Mouse (Mus musculus) forebrain, embryonic 13.5 days (tissue): Measurements from ENCODE around the gene AI854703. TPM values are rescaled to one million over a fixed set of nuclear protein-coding genes. Genes with fewer than 3 reads are reported as not detected.
A peak's percentile ranks its signal among the peaks of the same experiment; 100 is the strongest.

Experiments used
- ATAC-seq: fragments of 200-750 bp; cut with Nextera tagmentation; 2 replicates; pipeline ENCODE4 v1.8.0; 2017
- H3K27ac ChIP-seq: fragments of 300-500 bp; sonication (generic); 2 replicates; pipeline ENCODE4 v1.5.1; 2015; ENCODE audit warnings: inconsistent platforms, mild to moderate bottlenecking, moderate library complexity
- H3K27me3 ChIP-seq: fragments of 300-500 bp; sonication (generic); 2 replicates; pipeline ENCODE4 v1.6.1; 2015; ENCODE audit warnings: mild to moderate bottlenecking, inconsistent platforms
- H3K36me3 ChIP-seq: fragments of 300-500 bp; sonication (generic); 2 replicates; pipeline ENCODE4 v1.6.1; 2015; ENCODE audit warnings: mild to moderate bottlenecking, inconsistent platforms; ENCODE audit not compliant: poor library complexity, severe bottlenecking
- H3K4me1 ChIP-seq: fragments of 300-500 bp; sonication (generic); 2 replicates; pipeline ENCODE4 v1.6.1; 2015; ENCODE audit warnings: inconsistent platforms
- H3K4me2 ChIP-seq: fragments of 300-500 bp; sonication (generic); 2 replicates; pipeline ENCODE4 v1.6.1; 2015; ENCODE audit warnings: inconsistent platforms, mild to moderate bottlenecking, moderate library complexity
- H3K4me3 ChIP-seq: fragments of 300-500 bp; sonication (generic); 2 replicates; pipeline ENCODE4 v1.5.1; 2015; ENCODE audit warnings: mild to moderate bottlenecking, inconsistent platforms
- H3K9ac ChIP-seq: fragments of 300-500 bp; sonication (generic); 2 replicates; pipeline ENCODE4 v1.6.1; 2015; ENCODE audit warnings: mild to moderate bottlenecking, inconsistent platforms
- H3K9me3 ChIP-seq: fragments of 300-500 bp; sonication (generic); replicated peaks from 2 replicates; pipeline ENCODE4 v1.6.1; 2016; ENCODE audit warnings: inconsistent platforms
- WGBS: fragments of 180-500 bp; shearing (Covaris S2); methylation state at CpG from one replicate; pipeline ENCODE4 v1.1.7; 2015; 5-methylcytosine and 5-hydroxymethylcytosine counted together
- polyA plus RNA-seq: library from polyadenylated mRNA; unstranded; fragments of >200 nt; fragmentation: Nextera tagmentation; extraction: Ambion mirVana; gene quantifications from 2 replicates; pipeline ENCODE4 v1.2.1, GENCODE M21; 2015

The AI854703 gene
- polyA plus RNA-seq, 1 experiment from 2014 or later = 3.1 TPM

DNA sequence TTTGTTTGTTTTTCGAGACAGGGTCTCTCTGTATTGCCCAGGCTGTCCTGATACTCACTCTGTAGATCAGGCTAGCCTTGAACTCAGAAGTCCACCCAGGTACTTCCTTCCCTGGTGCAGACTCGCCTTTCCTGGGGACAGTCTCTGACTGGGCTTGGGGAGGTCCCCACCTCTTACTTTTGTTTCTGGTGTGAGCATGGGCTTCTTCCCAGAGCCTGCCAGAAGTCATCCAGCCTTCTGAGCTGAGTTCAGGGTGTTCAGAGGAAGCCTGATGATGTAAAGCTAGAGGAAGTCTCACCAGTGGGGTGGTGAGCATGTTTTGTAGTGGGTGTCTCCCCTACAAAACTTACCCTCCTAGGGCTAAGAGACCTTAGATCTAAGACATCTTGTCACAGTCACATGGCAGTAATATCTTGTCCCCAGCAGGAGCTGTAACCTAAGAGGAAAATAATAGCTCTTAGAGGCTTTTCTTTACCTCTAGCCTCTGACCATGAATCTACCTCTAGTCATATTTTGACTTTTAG, 42.9 kb downstream of the AI854703 start:
- ATAC-seq = no peak
- no peak overlapping the region for H3K27ac ChIP-seq
- H3K27me3 ChIP-seq = no peaks in the 10 kb centered on the region
- H3K36me3 ChIP-seq = no peaks in the 10 kb centered on the region
- 65% methylated on average over 2 of the region's 2 CpGs for WGBS
- no peak overlapping the region for H3K4me3 ChIP-seq
- no peaks in the 10 kb centered on the region for H3K4me1 ChIP-seq
- no peak overlapping the region for H3K9ac ChIP-seq
- H3K9me3 ChIP-seq = no peaks in the 10 kb centered on the region
- H3K4me2 ChIP-seq = no peak overlapping the region

GRCm38 (mm10) chr6:48674291-48675058, 47.9 kb downstream of the AI854703 start:
- Histone ChIP-seq H3K36me3 (no peaks in the 10 kb centered on the region), H3K4me2 (no peak overlapping the region), H3K9me3 (no peaks in the 10 kb centered on the region), H3K4me1 (peaks cover 5% of the 10 kb centered on the region; the same call in 1 of the 2 replicates), H3K4me3 (no peak overlapping the region), H3K27ac (no peak overlapping the region), H3K27me3 (no peaks in the 10 kb centered on the region), H3K9ac (no peak overlapping the region)
- ATAC-seq = no peak
- WGBS = 94% methylated on average over 9 of the region's 9 CpGs

DNA sequence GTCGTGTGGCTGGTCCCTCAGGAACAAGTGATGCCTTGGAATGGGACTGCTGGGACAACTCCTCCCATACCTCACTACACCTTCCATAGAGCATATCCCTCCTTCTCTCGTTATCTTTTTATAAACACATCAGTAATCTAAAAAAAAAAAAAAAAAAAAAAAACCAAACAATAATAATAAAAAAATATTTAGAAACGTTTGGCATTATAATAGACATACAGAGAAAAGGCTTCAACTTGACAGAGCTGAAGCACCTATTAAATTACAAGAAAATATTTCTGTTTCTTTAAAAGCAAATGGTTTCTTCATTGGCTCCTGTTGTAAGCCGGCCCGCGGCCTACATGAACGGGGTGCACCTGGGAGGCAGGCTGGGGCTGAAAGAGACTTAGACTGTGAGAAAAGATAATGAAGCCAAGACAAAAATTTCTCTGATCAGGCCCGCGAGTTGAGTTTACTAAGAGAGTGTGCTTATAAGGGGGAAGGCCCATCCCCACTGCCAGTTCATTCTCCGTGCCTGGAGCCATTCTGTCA, 48.9 kb downstream of the AI854703 start:
- no peaks in the 10 kb centered on the region for H3K9me3 ChIP-seq
- no peak overlapping the region for H3K4me3 ChIP-seq
- WGBS = 39% methylated on average over 10 of the region's 10 CpGs
- no peaks in the 10 kb centered on the region for H3K27me3 ChIP-seq
- H3K27ac ChIP-seq = no peak overlapping the region
- peak overlapping the region; percentile 25 for H3K4me2 ChIP-seq
- no peaks in the 10 kb centered on the region for H3K36me3 ChIP-seq
- no peak overlapping the region for H3K9ac ChIP-seq
- H3K4me1 ChIP-seq = peaks cover 5% of the 10 kb centered on the region; the same call in 1 of the 2 replicates
- ATAC-seq = no peak

- Histone ChIP-seq H3K4me2 (peak within 1 kb of the TSS; percentile 25), H3K9me3 (no peaks in the 10 kb centered on the region), H3K27me3 (no peaks in the 10 kb centered on the region), H3K4me3 (no peak within 1 kb of the TSS), H3K27ac (no peak within 1 kb of the TSS), H3K9ac (no peak within 1 kb of the TSS), H3K4me1 (peaks cover 5% of the 10 kb centered on the region; the same call in 1 of the 2 replicates), H3K36me3 (no peaks in the 10 kb centered on the region)
- WGBS = 18% methylated on average over 13 of the region's 13 CpGs
- no peak for ATAC-seq
These were observed 49.6 kb downstream of the AI854703 start, which contains the start of gene Gimap9 for GRCm38 (mm10) chr6:48675931-48676859. Gimap9 (plus strand) TSS chr6:48676129.

DNA sequence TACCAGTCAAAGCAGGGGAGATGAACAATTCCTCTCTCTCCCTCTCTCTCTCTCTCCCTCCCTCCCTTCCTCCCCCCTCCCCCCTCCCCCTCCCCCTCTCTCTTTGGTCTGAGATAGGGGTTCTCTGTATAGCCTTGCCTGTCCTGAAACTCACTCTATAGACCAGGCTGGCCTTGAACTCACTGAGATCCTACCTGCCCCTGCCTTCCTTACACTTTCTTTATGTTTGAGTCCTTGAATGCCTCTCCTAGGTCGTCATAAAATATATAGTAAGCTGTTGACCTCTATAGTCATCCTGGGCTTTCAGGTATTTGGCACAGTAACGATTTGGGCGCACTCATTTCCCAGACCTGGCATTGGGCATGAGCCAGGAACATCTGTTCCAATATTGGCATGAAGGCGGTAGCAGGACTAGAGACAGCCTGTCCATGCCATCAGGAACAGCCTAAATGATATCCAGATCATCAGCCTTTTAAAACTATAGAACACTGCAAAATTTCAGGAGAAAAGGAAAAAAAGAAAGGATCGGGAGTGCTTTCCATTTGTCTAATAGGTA, 50.4 kb downstream of the AI854703 start:
- Histone ChIP-seq H3K27ac (no peak overlapping the region), H3K4me2 (no peak overlapping the region), H3K4me1 (peaks cover 5% of the 10 kb centered on the region; the same call in 1 of the 2 replicates), H3K9ac (no peak overlapping the region), H3K36me3 (no peaks in the 10 kb centered on the region), H3K4me3 (no peak overlapping the region), H3K9me3 (no peaks in the 10 kb centered on the region), H3K27me3 (no peaks in the 10 kb centered on the region)
- no peak for ATAC-seq
- 79% methylated on average over 5 of the region's 5 CpGs for WGBS

- no peak overlapping the region for H3K27ac ChIP-seq
- H3K9ac ChIP-seq = no peak overlapping the region
- no peaks in the 10 kb centered on the region for H3K27me3 ChIP-seq
- no peak overlapping the region for H3K4me2 ChIP-seq
- no peaks in the 10 kb centered on the region for H3K9me3 ChIP-seq
- H3K4me3 ChIP-seq = no peak overlapping the region
- ATAC-seq = no peak
- 93% methylated on average over 17 of the region's 17 CpGs for WGBS
- H3K4me1 ChIP-seq = peaks cover 5% of the 10 kb centered on the region; the same call in 1 of the 2 replicates
- H3K36me3 ChIP-seq = no peaks in the 10 kb centered on the region
These were observed 51.2 kb downstream of the AI854703 start for GRCm38 (mm10) chr6:48677492-48678345.

DNA sequence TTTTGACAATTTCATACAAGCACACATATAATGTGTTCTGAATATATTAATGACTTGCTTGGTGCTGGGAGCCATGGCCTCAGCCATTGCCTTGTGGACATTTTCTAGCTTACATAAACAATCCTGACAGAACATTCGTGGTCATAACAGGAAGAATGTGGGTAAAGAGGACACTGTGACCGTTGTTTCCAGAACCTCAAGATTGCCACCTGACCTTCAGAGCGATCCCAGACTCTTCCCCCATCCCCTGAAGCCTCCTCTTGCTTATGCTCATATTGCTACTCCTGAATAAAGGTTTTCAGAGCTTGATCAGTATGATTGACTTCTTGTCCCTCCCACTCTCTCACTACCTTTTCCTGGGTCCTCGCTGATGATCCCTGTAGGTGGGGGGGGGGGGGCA, 51.8 kb downstream of the AI854703 start:
- Histone ChIP-seq H3K27ac (no peak overlapping the region), H3K27me3 (no peaks in the 10 kb centered on the region), H3K4me1 (peaks cover 5% of the 10 kb centered on the region; the same call in 1 of the 2 replicates), H3K9me3 (no peaks in the 10 kb centered on the region), H3K4me3 (no peak overlapping the region), H3K36me3 (no peaks in the 10 kb centered on the region), H3K4me2 (no peak overlapping the region), H3K9ac (no peak overlapping the region)
- 90% methylated on average over 4 of the region's 4 CpGs for WGBS
- no peak for ATAC-seq

DNA sequence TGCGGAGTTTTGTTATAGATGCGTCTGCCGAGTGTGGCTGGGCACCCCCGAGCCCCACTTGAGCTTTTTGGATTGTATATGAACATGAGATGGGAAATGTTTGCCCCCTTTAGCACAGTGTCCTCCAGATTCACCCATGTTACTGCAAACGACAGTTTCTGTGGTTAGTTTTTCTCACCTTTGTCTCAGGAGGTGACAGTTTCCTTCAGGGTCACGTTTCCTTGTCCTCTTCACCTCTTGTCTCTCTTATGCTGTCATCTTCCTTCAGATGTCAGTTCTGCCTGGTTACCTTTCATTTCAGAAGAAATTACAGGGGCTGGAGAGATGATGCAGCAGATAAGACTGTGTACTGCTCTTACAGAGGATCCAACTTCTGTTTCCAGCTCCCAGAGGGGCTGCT, 53.1 kb downstream of the AI854703 start:
- Histone ChIP-seq H3K27me3 (no peaks in the 10 kb centered on the region), H3K4me2 (no peak overlapping the region), H3K9ac (no peak overlapping the region), H3K36me3 (no peaks in the 10 kb centered on the region), H3K4me1 (peaks cover 5% of the 10 kb centered on the region; the same call in 1 of the 2 replicates), H3K4me3 (no peak overlapping the region), H3K27ac (no peak overlapping the region), H3K9me3 (no peaks in the 10 kb centered on the region)
- no peak for ATAC-seq
- WGBS = 85% methylated on average over 6 of the region's 6 CpGs

DNA sequence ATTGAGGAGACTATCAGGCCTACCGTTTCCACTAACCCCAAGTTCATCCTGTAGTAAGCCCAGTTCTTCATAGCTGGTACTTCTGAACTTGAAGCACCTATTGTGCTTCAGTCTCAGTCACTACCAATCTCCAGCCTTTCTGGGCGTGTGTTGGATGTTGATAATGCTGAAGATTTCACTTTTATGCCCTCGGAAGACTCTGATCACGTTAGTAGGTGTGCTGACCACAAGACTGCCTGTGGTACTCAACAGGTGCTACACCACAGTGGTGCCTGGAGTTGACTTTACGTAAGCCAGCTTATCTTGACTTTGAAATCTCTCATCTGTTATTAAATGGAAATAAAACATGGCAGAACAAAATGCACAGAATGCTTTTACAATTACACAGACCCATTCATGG, 53.9 kb downstream of the AI854703 start:
- Histone ChIP-seq H3K4me2 (no peak overlapping the region), H3K27ac (no peak overlapping the region), H3K9me3 (no peaks in the 10 kb centered on the region), H3K27me3 (no peaks in the 10 kb centered on the region), H3K4me1 (peaks cover 5% of the 10 kb centered on the region; the same call in 1 of the 2 replicates), H3K9ac (no peak overlapping the region), H3K36me3 (no peaks in the 10 kb centered on the region), H3K4me3 (no peak overlapping the region)
- 79% methylated on average over 5 of the region's 5 CpGs for WGBS
- no peak for ATAC-seq

DNA sequence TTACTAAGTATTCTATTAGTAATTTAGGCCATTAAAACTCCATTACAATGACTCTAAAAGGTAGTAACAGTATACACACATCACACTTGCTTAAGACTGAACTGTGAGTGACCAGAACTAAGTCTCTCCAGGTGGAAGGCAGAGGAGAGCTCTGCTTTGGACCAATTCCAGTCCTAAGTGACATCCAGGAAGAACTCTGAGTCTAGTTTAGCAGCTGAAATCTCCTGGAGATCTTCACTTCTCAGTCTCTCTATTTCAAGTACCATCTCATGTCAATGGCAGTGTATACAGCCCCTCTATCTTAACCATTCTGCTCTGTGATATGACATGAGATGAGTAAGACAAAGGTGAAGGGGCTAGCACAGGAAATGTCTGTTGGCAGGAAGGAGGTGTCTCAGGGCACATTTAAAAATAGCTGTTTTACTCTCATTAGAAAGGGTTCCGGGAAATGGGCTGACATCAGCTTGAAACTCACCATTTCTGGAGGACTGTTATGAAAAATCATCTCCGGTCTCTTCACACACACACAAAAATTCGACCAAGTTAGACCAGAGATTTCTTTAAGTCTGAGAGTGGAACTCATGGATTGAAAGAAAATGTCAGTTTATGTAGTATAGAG, 55.0 kb downstream of the AI854703 start:
- no peak overlapping the region for H3K4me3 ChIP-seq
- no peak overlapping the region for H3K27ac ChIP-seq
- no peak for ATAC-seq
- H3K4me1 ChIP-seq = no peaks in the 10 kb centered on the region
- H3K36me3 ChIP-seq = no peaks in the 10 kb centered on the region
- H3K4me2 ChIP-seq = no peak overlapping the region
- H3K9me3 ChIP-seq = no peaks in the 10 kb centered on the region
- WGBS = 83% methylated on average over 3 of the region's 3 CpGs
- H3K27me3 ChIP-seq = no peaks in the 10 kb centered on the region
- no peak overlapping the region for H3K9ac ChIP-seq

DNA sequence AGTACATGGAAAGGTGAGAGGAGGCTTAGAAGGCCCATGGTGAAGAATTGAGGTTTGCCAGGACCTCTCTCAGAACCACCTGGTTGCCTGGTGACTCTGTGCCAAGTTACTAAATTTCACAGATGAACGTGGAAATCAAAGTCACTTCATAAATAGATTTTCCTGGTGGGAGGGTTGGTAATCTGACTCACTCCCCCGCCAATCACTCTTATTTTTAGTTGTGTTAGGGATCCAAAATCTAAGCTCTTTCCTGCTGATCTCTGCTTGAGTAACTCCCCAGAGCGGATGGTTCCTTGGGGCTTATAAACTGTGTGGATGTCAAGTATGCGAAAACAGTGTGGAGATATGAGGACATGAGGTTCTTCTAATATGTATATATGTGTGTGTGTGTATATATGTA, 55.7 kb downstream of the AI854703 start:
- Histone ChIP-seq H3K4me1 (no peaks in the 10 kb centered on the region), H3K4me3 (no peak overlapping the region), H3K4me2 (no peak overlapping the region), H3K27ac (no peak overlapping the region), H3K36me3 (no peaks in the 10 kb centered on the region), H3K27me3 (no peaks in the 10 kb centered on the region), H3K9me3 (no peaks in the 10 kb centered on the region), H3K9ac (no peak overlapping the region)
- 83% methylated on average over 4 of the region's 4 CpGs for WGBS
- ATAC-seq = no peak
